Mouse (Mus musculus): ENCODE results near the gene Muc1. TPM values are rescaled to one million over a fixed set of nuclear protein-coding genes. Genes with fewer than 3 reads are reported as not detected.
"Not testable (repeated sequence)": the region's sequence is repeated elsewhere in the genome, so short reads cannot be mapped to it uniquely, and the experiment has no call there.

The Muc1 gene
- polyA plus RNA-seq, 1 experiment from 2014 or later, result 1.3 TPM

- Histone ChIP-seq H3K4me1 (peaks cover 42% of the 10 kb centered on the region), H3K9me3 (no peaks in the 10 kb centered on the region), H3K36me3 (replicated peaks) (peaks cover 9% of the 10 kb centered on the region; the same call in 1 of the 2 replicates), H3K27ac (peak overlapping the region; percentile 98), H3K9ac (peak overlapping the region; percentile 75), H3K4me2 (peak overlapping the region; percentile 88), H3K4me3 (peak overlapping the region; percentile 75), H3K27me3 (replicated peaks) (no peaks in the 10 kb centered on the region)
- under 1% methylated on average over 69 of the region's 69 CpGs for WGBS
- peak; percentile 88 for ATAC-seq (replicated peaks)
Observed at GRCm38 (mm10) chr3:89213803-89214530, 14.9 kb upstream of the Muc1 start.

GRCm38 (mm10) chr3:89214681-89215411, 14.0 kb upstream of the Muc1 start, which contains the start of gene Thbs3:
TSS of gene Thbs3 (plus strand) at chr3:89215180.
- Histone ChIP-seq H3K36me3 (replicated peaks) (peaks cover under 1% of the 10 kb centered on the region; the same call in 1 of the 2 replicates), H3K4me1 (peaks cover 42% of the 10 kb centered on the region), H3K27ac (peak within 1 kb of the TSS; percentile 98), H3K4me3 (peak within 1 kb of the TSS; percentile 75), H3K9me3 (no peaks in the 10 kb centered on the region), H3K4me2 (peak within 1 kb of the TSS; percentile 88), H3K9ac (peak within 1 kb of the TSS; percentile 75), H3K27me3 (replicated peaks) (no peaks in the 10 kb centered on the region)
- peak; percentile 13; the same call in 1 of the 2 replicates for ATAC-seq (replicated peaks)
- WGBS, result under 1% methylated on average over 19 of the region's 19 CpGs

DNA sequence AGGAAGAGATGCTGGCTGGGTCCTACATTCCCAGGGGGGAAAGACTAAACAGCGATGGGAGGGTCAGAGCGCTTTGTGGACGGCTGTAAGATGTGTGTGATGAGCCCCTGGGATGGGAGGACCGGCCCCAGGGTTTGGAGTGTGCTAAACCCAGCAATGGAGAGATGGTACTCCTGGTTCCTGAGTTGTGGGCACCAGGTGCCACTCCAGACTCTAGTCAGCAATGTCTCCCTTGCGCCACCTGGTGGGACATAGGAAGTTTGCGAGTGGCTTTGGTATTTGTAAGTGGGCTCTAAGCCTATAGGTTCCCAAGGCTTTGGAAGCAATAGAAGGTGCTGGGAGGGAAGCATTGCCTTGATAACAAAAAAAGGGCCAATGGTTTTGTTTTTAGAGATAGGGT, 13.0 kb upstream of the Muc1 start:
- 0% methylated on average over 6 of the region's 6 CpGs for WGBS
- peak overlapping the region; percentile 88 for H3K4me2 ChIP-seq
- no peaks in the 10 kb centered on the region for H3K27me3 ChIP-seq (replicated peaks)
- peak overlapping the region; percentile 75; the same call in 1 of the 2 replicates for H3K9ac ChIP-seq
- H3K27ac ChIP-seq, result peak overlapping the region; percentile 98
- peak; percentile 34 for ATAC-seq (replicated peaks)
- peak overlapping the region; percentile 75 for H3K4me3 ChIP-seq
- peaks cover 42% of the 10 kb centered on the region for H3K4me1 ChIP-seq
- H3K36me3 ChIP-seq (replicated peaks), result no peaks in the 10 kb centered on the region
- H3K9me3 ChIP-seq, result no peaks in the 10 kb centered on the region

DNA sequence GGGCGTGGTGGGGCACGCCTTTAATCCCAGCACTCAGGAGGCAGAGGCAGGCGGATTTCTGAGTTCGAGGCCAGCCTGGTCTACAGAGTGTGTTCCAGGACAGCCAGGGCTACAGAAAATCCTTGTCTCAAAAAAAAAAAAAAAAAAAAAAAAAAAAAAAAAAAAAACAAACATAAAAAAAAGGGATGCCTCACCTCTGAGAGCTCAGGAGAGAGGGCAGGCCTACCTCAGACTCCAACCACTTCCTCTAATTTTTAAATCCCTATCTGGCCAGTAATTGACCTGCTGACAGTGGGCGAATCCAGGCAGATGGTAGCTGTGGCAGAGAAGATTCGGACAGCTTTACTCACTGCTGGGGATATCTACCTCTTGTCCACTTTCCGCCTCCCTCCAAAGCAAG, 12.4 kb upstream of the Muc1 start:
- Histone ChIP-seq H3K4me2 (peak overlapping the region; percentile 88; the same call in 1 of the 2 replicates), H3K4me1 (peaks cover 42% of the 10 kb centered on the region)
- not testable (repeated sequence) for H3K4me3 ChIP-seq; H3K36me3 ChIP-seq (replicated peaks); H3K9me3 ChIP-seq; H3K27me3 ChIP-seq (replicated peaks); H3K9ac ChIP-seq; ATAC-seq (replicated peaks); H3K27ac ChIP-seq
- whole genome bisulfite sequencing, result 66% methylated on average over 7 of the region's 7 CpGs

- H3K27me3 ChIP-seq (replicated peaks), result no peaks in the 10 kb centered on the region
- no peak for ATAC-seq (replicated peaks)
- no peak overlapping the region for H3K9ac ChIP-seq
- H3K36me3 ChIP-seq (replicated peaks), result no peaks in the 10 kb centered on the region
- no peak overlapping the region for H3K4me2 ChIP-seq
- no peak overlapping the region for H3K4me3 ChIP-seq
- no peaks in the 10 kb centered on the region for H3K9me3 ChIP-seq
- H3K27ac ChIP-seq, result no peak overlapping the region
- WGBS, result 74% methylated on average over 1 of the region's 1 CpGs
- H3K4me1 ChIP-seq, result peaks cover 35% of the 10 kb centered on the region
Observed at GRCm38 (mm10) chr3:89218271-89218670, 10.6 kb upstream of the Muc1 start.

DNA sequence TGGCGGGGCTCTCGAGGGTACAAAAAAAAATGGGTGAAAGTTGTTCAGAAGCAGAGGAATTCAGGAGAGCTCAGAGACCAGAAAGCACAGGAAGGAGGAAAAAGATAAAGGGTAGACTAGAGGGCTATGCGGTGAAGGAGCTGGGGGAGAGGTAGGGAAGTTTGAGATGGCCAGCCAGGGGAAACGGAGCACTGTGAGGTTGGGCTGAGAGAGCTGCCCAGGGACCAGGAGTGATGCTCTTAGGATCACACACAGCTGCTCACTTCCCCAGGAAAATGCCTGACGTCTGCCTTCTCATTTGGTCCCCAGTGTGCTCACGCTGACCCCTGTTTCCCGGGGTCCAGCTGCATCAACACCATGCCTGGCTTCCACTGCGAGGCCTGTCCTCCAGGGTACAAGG, 9.3 kb upstream of the Muc1 start:
- WGBS, result 51% methylated on average over 8 of the region's 8 CpGs
- Histone ChIP-seq H3K4me3 (no peak overlapping the region), H3K9me3 (no peaks in the 10 kb centered on the region), H3K4me2 (no peak overlapping the region), H3K9ac (no peak overlapping the region), H3K27ac (peak overlapping the region; percentile 7; the same call in 1 of the 2 replicates), H3K27me3 (replicated peaks) (no peaks in the 10 kb centered on the region), H3K36me3 (replicated peaks) (no peaks in the 10 kb centered on the region), H3K4me1 (peaks cover 46% of the 10 kb centered on the region)
- ATAC-seq (replicated peaks), result no peak

DNA sequence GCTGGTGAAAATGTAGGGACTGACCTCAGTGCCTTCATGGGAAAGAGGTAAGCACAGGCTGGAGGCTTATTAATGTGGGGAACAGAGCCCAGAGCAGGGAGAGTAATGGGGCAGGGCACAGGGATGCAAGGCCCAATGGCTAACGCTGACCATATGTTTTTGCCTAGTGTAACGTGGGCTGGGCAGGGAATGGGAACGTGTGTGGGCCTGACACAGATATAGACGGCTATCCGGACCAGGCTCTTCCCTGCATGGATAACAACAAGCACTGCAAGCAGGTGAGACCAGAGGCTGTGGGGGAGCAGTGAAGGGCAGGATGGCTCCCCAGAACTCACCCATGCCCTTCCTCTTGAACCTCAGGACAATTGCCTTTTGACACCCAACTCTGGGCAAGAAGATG, 7.7 kb upstream of the Muc1 start:
- Histone ChIP-seq H3K4me1 (peaks cover 46% of the 10 kb centered on the region), H3K27ac (0 out of 2 replicates have a peak overlapping the region, but pooled peaks have one; percentile 8)

GRCm38 (mm10) chr3:89224796-89225195, 4.1 kb upstream of the Muc1 start:
- Histone ChIP-seq H3K9ac (peak overlapping the region; percentile 52), H3K4me1 (peaks cover 60% of the 10 kb centered on the region), H3K36me3 (replicated peaks) (no peaks in the 10 kb centered on the region), H3K4me3 (peak overlapping the region; percentile 37), H3K27ac (peak overlapping the region; percentile 86), H3K4me2 (peak overlapping the region; percentile 65), H3K27me3 (replicated peaks) (no peaks in the 10 kb centered on the region), H3K9me3 (no peaks in the 10 kb centered on the region)
- no peak for ATAC-seq (replicated peaks)
- WGBS, result 24% methylated on average over 11 of the region's 11 CpGs

More for the DNA sequence above, 7.7 kb upstream of the Muc1 start:
- Histone ChIP-seq H3K27me3 (replicated peaks) (no peaks in the 10 kb centered on the region), H3K4me3 (no peak overlapping the region), H3K36me3 (replicated peaks) (no peaks in the 10 kb centered on the region), H3K4me2 (no peak overlapping the region), H3K9ac (no peak overlapping the region), H3K9me3 (no peaks in the 10 kb centered on the region)
- 70% methylated on average over 5 of the region's 5 CpGs for WGBS
- ATAC-seq (replicated peaks), result no peak

DNA sequence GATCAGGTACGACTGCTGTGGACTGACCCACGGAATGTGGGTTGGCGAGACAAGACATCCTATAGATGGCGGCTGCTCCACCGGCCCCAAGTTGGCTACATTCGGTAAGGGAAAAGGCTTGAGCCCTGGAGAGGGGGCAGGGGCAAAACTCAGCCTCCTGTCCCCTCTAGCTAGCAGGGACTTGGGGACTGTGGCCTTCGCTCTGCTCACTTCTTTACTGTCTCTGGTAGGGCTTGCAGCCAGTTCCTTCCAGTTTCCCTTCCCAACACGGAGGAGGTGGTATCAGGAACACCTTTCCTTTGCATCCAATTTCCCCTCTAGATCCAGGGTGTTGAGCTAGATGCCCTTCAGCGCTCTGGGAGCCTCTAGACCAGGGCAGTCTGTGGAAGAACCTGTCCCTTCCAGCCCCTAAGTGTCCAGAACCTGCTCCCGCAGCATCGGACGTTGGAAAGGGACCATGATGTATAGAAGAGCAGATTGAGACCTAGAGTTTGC, 3.5 kb upstream of the Muc1 start:
- Histone ChIP-seq H3K4me3 (peak overlapping the region; percentile 37), H3K27me3 (replicated peaks) (no peaks in the 10 kb centered on the region), H3K27ac (peak overlapping the region; percentile 86), H3K9me3 (no peaks in the 10 kb centered on the region), H3K4me2 (peak overlapping the region; percentile 65), H3K9ac (peak overlapping the region; percentile 52), H3K4me1 (peaks cover 60% of the 10 kb centered on the region), H3K36me3 (replicated peaks) (no peaks in the 10 kb centered on the region)
- ATAC-seq (replicated peaks), result no peak
- WGBS, result 11% methylated on average over 12 of the region's 12 CpGs

GRCm38 (mm10) chr3:89225918-89226317, 2.9 kb upstream of the Muc1 start:
- 19% methylated on average over 4 of the region's 4 CpGs for WGBS

DNA sequence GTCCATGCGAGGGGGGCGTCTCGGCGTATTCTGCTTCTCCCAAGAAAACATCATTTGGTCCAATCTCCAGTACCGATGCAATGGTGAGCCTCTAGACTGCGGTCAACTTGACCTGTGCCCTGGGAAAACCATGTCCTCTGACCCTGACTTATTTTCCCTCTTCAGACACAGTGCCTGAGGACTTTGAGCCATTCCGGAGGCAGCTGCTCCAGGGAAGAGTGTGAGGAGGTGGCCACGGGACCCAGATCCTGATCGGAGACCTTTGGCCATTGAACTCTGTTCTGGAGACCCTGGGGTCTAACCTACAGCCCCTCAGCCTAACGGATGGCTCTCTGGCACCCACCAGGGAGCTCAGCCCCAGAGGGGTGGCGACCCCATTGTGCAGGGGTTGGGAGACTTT, 2.5 kb upstream of the Muc1 start:
- H3K27ac ChIP-seq, result peak overlapping the region; percentile 86
- H3K36me3 ChIP-seq (replicated peaks), result no peaks in the 10 kb centered on the region
- H3K9me3 ChIP-seq, result no peaks in the 10 kb centered on the region
- 10% methylated on average over 11 of the region's 11 CpGs for WGBS
- peak overlapping the region; percentile 37 for H3K4me3 ChIP-seq
- peak overlapping the region; percentile 52 for H3K9ac ChIP-seq
- H3K4me2 ChIP-seq, result peak overlapping the region; percentile 65
- H3K4me1 ChIP-seq, result peaks cover 60% of the 10 kb centered on the region
- ATAC-seq (replicated peaks), result no peak
- H3K27me3 ChIP-seq (replicated peaks), result no peaks in the 10 kb centered on the region

More at GRCm38 (mm10) chr3:89225918-89226317, 2.9 kb upstream of the Muc1 start:
- no peaks in the 10 kb centered on the region for H3K9me3 ChIP-seq
- H3K4me1 ChIP-seq, result peaks cover 60% of the 10 kb centered on the region
- no peaks in the 10 kb centered on the region for H3K36me3 ChIP-seq (replicated peaks)
- H3K27ac ChIP-seq, result peak overlapping the region; percentile 86
- peak overlapping the region; percentile 65 for H3K4me2 ChIP-seq
- ATAC-seq (replicated peaks), result peak; percentile 52
- no peaks in the 10 kb centered on the region for H3K27me3 ChIP-seq (replicated peaks)
- peak overlapping the region; percentile 52 for H3K9ac ChIP-seq
- H3K4me3 ChIP-seq, result peak overlapping the region; percentile 37

- Histone ChIP-seq H3K36me3 (replicated peaks) (no peaks in the 10 kb centered on the region), H3K4me1 (peaks cover 60% of the 10 kb centered on the region), H3K9ac (peak within 1 kb of the TSS; percentile 52), H3K9me3 (no peaks in the 10 kb centered on the region), H3K27ac (peak within 1 kb of the TSS; percentile 86), H3K27me3 (replicated peaks) (no peaks in the 10 kb centered on the region), H3K4me3 (peak within 1 kb of the TSS; percentile 37), H3K4me2 (peak within 1 kb of the TSS; percentile 65)
- ATAC-seq (replicated peaks), result no peak
- WGBS, result 4% methylated on average over 21 of the region's 21 CpGs
Observed at GRCm38 (mm10) chr3:89226900-89227299, 2.0 kb upstream of the Muc1 start, which contains the start of gene Mtx1. TSS of gene Mtx1 (minus strand) at chr3:89227088.
